Mouse (Mus musculus): Measurements from ENCODE around the gene Gm10490.

Gene Gm10490

GRCm38 (mm10) chrX:7926266-7926665 is 16.9 kb downstream of the Gm10490 start:
- no peak for DNase-seq (ENCODE audit: low spot score in 2 of 2)

- no peak for DNase-seq (ENCODE audit: low spot score in 2 of 2)
These were observed 17.8 kb downstream of the Gm10490 start for GRCm38 (mm10) chrX:7927116-7927515.

- no peak for DNase-seq (ENCODE audit: low spot score in 2 of 2)
These were observed 19.0 kb downstream of the Gm10490 start, which contains the start of gene Eras for GRCm38 (mm10) chrX:7928270-7928790. Eras (minus strand) TSS chrX:7928607.

- DNase-seq (ENCODE audit: low spot score in 2 of 2) = no peak
These were observed 27.5 kb downstream of the Gm10490 start for GRCm38 (mm10) chrX:7936874-7937273.

- DNase-seq (ENCODE audit: low spot score in 2 of 2) = no peak
These were observed 28.3 kb downstream of the Gm10490 start for GRCm38 (mm10) chrX:7937667-7938066.

GRCm38 (mm10) chrX:7945618-7946017 is 36.3 kb downstream of the Gm10490 start:
- DNase-seq (ENCODE audit: low spot score in 2 of 2) = no peak

GRCm38 (mm10) chrX:7947108-7947899 is 38.0 kb downstream of the Gm10490 start, which contains the start of gene Hdac6:
Hdac6 (minus strand) TSS chrX:7947889.
- no peak for DNase-seq (ENCODE audit: low spot score in 2 of 2)

- DNase-seq (ENCODE audit: low spot score in 2 of 2) = peak; percentile 79 to 91
These were observed 38.7 kb downstream of the Gm10490 start for GRCm38 (mm10) chrX:7947900-7948492.

GRCm38 (mm10) chrX:7950091-7950490 is 40.7 kb downstream of the Gm10490 start:
- no peak for DNase-seq (ENCODE audit: low spot score in 2 of 2)

GRCm38 (mm10) chrX:7958868-7959267 is 49.5 kb downstream of the Gm10490 start:
- no peak for DNase-seq (ENCODE audit: low spot score in 2 of 2)

All from urinary bladder, adult 18-20 months (tissue).